Mouse (Mus musculus) myocyte (in vitro differentiated cells): ENCODE results near the gene Mmgt2. TPM values are rescaled to one million over a fixed set of nuclear protein-coding genes. Genes with fewer than 3 reads are reported as not detected.

Experiments used
- H3K27me3 ChIP-seq: one replicate; pipeline ENCODE4 v1.6.1; 2011; ENCODE audit not compliant: control insufficient read depth, insufficient read depth, insufficient read length
- H3K36me3 ChIP-seq: one replicate; pipeline ENCODE4 v1.6.1; 2011; ENCODE audit not compliant: control insufficient read depth, insufficient read depth
- H3K4me2 ChIP-seq: one replicate; pipeline ENCODE4 v1.6.1; 2011; ENCODE audit warnings: low read depth, control low read depth
- H3K4me3 ChIP-seq: one replicate; pipeline ENCODE4 v1.5.1; 2011; ENCODE audit warnings: mild to moderate bottlenecking, control low read depth, moderate library complexity
- H3K79me2 ChIP-seq: one replicate; pipeline ENCODE4 v1.6.1; 2011; ENCODE audit not compliant: control insufficient read depth, insufficient read depth
- H3ac ChIP-seq: one replicate; pipeline ENCODE4 v1.6.1; 2011; ENCODE audit not compliant: control insufficient read depth, insufficient read length
- CEBPB ChIP-seq: IDR thresholded peaks from 2 replicates; pipeline ENCODE4 v1.6.1; 2011; ENCODE audit warnings: mild to moderate bottlenecking, moderate library complexity; ENCODE audit not compliant: poor library complexity, insufficient read depth, severe bottlenecking
- E2F4 ChIP-seq: IDR thresholded peaks from one replicate; pipeline ENCODE4 v1.6.1; 2011; ENCODE audit warnings: mild to moderate bottlenecking, control low read depth, moderate library complexity; ENCODE audit not compliant: insufficient read depth
- MAX ChIP-seq: IDR thresholded peaks from one replicate; pipeline ENCODE4 v1.6.1; 2011; ENCODE audit warnings: low read depth, mild to moderate bottlenecking, control low read depth
- MYOD1 ChIP-seq, 3 experiments: IDR thresholded peaks; one replicate each; pipeline ENCODE4 v1.6.1; 2011; ENCODE audit warnings: control low read depth in 2 of 3, low read depth in 2 of 3, mild to moderate bottlenecking in 2 of 3, moderate library complexity in 1 of 3; ENCODE audit not compliant: insufficient read length in 2 of 3, control insufficient read depth in 1 of 3
- MYOG ChIP-seq, 3 experiments: IDR thresholded peaks; one replicate each; pipeline ENCODE4 v1.6.1; 2011; ENCODE audit warnings: control low read depth in 2 of 3, low read depth in 2 of 3, mild to moderate bottlenecking in 2 of 3; ENCODE audit not compliant: insufficient read length in 2 of 3, control insufficient read depth in 1 of 3, insufficient read depth in 1 of 3
- POLR2A ChIP-seq: IDR thresholded peaks from one replicate; pipeline ENCODE4 v1.6.1; 2011; ENCODE audit warnings: low read depth, mild to moderate bottlenecking, control low read depth, moderate library complexity; ENCODE audit not compliant: insufficient read length
- POLR2AphosphoS2 ChIP-seq: IDR thresholded peaks from one replicate; pipeline ENCODE4 v1.6.1; 2011; ENCODE audit warnings: low read depth, control low read depth; ENCODE audit not compliant: insufficient read length
- REST ChIP-seq: IDR thresholded peaks from one replicate; pipeline ENCODE4 v1.6.1; 2011; ENCODE audit warnings: mild to moderate bottlenecking, control low read depth, moderate library complexity; ENCODE audit not compliant: insufficient read depth, insufficient read length
- SRF ChIP-seq: IDR thresholded peaks from one replicate; pipeline ENCODE4 v1.6.1; 2011; ENCODE audit warnings: low read depth; ENCODE audit not compliant: control insufficient read depth, insufficient read length
- TCF12 ChIP-seq: IDR thresholded peaks from one replicate; pipeline ENCODE4 v1.6.1; 2011; ENCODE audit warnings: mild to moderate bottlenecking, control low read depth; ENCODE audit not compliant: poor library complexity, insufficient read depth, severe bottlenecking
- TCF3 ChIP-seq: IDR thresholded peaks from one replicate; pipeline ENCODE4 v1.6.1; 2011; ENCODE audit warnings: low read depth, control low read depth; ENCODE audit not compliant: insufficient read length
- USF1 ChIP-seq: IDR thresholded peaks from one replicate; pipeline ENCODE4 v1.6.1; 2011; ENCODE audit warnings: low read depth, mild to moderate bottlenecking, control low read depth, moderate library complexity
- polyA plus RNA-seq: library from polyadenylated mRNA; unstranded; fragments of >200 nt; fragmentation: generic; extraction: Trizol; gene quantifications from one replicate; pipeline ENCODE4 v1.2.1, GENCODE M21; 2012; ENCODE audit warnings: missing spikeins

Gene Mmgt2
- polyA plus RNA-seq, 1 experiment: 29.2 TPM

DNA sequence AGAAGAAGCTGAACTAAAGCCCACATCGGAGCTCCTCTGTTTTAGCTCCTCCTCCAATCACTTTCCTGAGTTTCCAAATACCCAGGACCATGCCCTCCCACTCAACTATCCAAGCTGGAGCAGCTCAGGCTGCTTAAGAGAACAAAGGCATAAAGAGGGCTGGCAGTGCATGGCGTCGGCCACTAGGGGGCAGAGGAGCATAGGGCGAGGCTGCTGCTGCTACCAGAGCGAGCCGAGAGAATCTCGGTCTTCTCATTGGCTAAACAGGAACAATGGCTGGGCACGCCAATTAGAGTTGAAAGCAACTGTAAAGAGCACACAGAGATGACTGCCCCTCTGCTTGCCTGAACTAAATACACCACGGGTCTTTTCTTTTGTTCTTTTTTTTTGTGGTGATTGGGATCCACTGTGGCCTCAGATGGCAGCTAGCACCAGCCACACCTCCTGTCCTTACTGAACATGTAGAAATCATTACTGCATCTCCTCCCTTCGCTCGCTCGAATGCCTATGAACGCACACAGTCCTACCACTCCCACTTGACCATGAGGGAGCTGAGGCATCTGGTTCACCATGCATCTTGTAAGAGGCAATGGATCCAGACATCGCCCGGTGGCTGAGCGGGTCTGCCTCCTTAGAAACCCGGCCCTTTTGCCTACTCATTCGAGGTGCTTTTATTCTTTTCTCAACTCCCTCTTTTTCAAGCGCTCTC is 34.7 kb upstream of the Mmgt2 start:
- no peak overlapping the region for H3ac ChIP-seq
- peaks cover 5% of the 10 kb centered on the region for H3K36me3 ChIP-seq
- peak overlapping the region; percentile 39 for H3K4me2 ChIP-seq
- no peak overlapping the region for H3K4me3 ChIP-seq
- H3K79me2 ChIP-seq: no peaks in the 10 kb centered on the region
- TF ChIP-seq POLR2AphosphoS2 (peak; percentile 42), REST (no peak), TCF3 (no peak), CEBPB (no peak), MYOD1 (IDR thresholded peaks at IDR 0.05; ENCODE audit: control insufficient read depth in 1 of 3, insufficient read length in 2 of 3, low read depth in 2 of 3) (peak in 1 of 3 experiments; percentile 28)
- H3K27me3 ChIP-seq: no peaks in the 10 kb centered on the region

DNA sequence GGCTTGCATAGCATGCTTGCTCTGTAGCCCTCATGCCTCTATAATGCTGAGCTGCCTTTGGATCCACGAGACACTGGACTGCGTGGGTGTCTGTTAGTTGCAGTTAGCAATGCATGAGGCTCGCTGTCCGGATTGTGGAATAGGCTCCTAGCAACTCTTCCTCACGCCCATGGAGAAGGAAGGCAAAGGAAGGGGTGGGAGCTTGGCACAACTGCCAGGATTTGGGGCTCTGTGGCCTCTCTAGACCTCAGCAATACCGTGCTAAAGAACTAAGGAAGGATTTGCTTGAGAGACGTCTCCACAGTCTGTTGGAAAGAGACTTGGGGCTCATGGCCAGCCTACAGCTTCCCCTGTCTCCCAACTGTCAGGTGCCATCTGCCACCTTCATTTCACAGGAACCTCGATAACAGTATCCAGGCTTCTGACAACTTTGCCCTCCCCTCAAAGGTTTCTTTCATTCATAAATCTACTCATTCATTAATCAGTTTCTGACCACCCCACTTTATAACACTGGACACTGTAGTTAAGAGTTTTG is 33.5 kb upstream of the Mmgt2 start:
- no peaks in the 10 kb centered on the region for H3K27me3 ChIP-seq
- H3K4me3 ChIP-seq: no peak overlapping the region
- H3K4me2 ChIP-seq: no peak overlapping the region
- no peaks in the 10 kb centered on the region for H3K79me2 ChIP-seq
- no peak for TF ChIP-seq USF1
- TF ChIP-seq POLR2AphosphoS2: no peak
- TF ChIP-seq MAX: no peak
- no peak for TF ChIP-seq REST
- no peak for TF ChIP-seq E2F4
- TF ChIP-seq MYOD1 (IDR thresholded peaks at IDR 0.05; ENCODE audit: control insufficient read depth in 1 of 3, insufficient read length in 2 of 3, low read depth in 2 of 3): no peak
- no peak for TF ChIP-seq TCF3
- TF ChIP-seq TCF12: no peak
- TF ChIP-seq MYOG (IDR thresholded peaks at IDR 0.05; ENCODE audit: control insufficient read depth in 1 of 3, insufficient read depth in 1 of 3, insufficient read length in 2 of 3, low read depth in 2 of 3): no peak
- no peak for TF ChIP-seq SRF
- no peak for TF ChIP-seq POLR2A
- H3ac ChIP-seq: no peak overlapping the region
- H3K36me3 ChIP-seq: peaks cover 5% of the 10 kb centered on the region

DNA sequence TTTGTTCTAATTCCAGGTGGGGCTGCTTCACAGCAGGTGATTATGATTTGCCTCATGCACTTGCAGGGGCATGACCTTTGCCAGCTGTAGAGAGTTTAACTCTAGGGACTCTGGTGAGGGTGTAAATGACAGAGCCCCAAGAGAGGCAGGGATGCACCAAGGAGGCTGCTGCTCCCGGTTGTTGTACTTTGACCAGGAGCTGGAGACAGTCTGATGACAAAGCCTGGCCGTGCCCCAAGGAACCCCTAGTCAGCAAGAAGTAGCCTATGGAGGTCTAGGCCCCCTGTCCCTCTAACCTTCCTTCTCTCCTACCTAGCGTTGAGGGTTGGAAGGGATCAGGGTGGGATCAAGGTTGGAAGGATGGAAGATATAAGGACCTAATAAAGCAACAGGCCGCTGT is 33.0 kb upstream of the Mmgt2 start:
- H3K79me2 ChIP-seq: no peaks in the 10 kb centered on the region
- TF ChIP-seq REST (no peak), POLR2AphosphoS2 (no peak), SRF (no peak), USF1 (no peak), POLR2A (no peak)
- no peaks in the 10 kb centered on the region for H3K27me3 ChIP-seq
- H3K4me3 ChIP-seq: no peak overlapping the region
- no peak overlapping the region for H3K4me2 ChIP-seq
- H3ac ChIP-seq: no peak overlapping the region
- H3K36me3 ChIP-seq: peaks cover 5% of the 10 kb centered on the region

DNA sequence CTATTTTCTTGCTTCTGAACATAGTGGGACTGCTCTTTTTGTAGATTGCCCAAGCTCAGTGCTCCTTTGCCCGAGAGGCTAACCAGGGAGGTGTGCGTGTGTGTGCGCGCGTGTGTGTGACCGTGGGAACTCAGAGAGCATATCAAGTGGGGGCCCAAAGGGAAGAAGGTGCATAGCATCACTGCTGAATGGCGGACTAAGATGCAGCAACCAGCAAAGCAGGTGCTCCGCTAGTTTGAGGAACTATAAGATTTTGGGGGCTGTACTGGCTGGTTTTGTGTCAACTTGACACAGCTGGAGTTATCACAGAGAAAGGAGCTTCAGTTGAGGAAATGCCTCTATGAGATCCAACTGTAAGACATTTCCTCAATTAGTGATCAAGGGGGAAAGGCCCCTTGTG is 27.4 kb upstream of the Mmgt2 start:
- Histone ChIP-seq H3ac (no peak overlapping the region), H3K79me2 (no peaks in the 10 kb centered on the region), H3K4me2 (no peak overlapping the region), H3K27me3 (no peaks in the 10 kb centered on the region), H3K36me3 (peaks cover 5% of the 10 kb centered on the region), H3K4me3 (no peak overlapping the region)
- TF ChIP-seq TCF12: no peak
- no peak for TF ChIP-seq CEBPB
- TF ChIP-seq MAX: no peak
- no peak for TF ChIP-seq POLR2A
- no peak for TF ChIP-seq REST
- TF ChIP-seq SRF: no peak
- no peak for TF ChIP-seq MYOD1 (IDR thresholded peaks at IDR 0.05; ENCODE audit: control insufficient read depth in 1 of 3, insufficient read length in 2 of 3, low read depth in 2 of 3)
- TF ChIP-seq TCF3: no peak
- TF ChIP-seq POLR2AphosphoS2: no peak
- no peak for TF ChIP-seq E2F4
- TF ChIP-seq MYOG (IDR thresholded peaks at IDR 0.05; ENCODE audit: control insufficient read depth in 1 of 3, insufficient read depth in 1 of 3, insufficient read length in 2 of 3, low read depth in 2 of 3): no peak
- TF ChIP-seq USF1: no peak

DNA sequence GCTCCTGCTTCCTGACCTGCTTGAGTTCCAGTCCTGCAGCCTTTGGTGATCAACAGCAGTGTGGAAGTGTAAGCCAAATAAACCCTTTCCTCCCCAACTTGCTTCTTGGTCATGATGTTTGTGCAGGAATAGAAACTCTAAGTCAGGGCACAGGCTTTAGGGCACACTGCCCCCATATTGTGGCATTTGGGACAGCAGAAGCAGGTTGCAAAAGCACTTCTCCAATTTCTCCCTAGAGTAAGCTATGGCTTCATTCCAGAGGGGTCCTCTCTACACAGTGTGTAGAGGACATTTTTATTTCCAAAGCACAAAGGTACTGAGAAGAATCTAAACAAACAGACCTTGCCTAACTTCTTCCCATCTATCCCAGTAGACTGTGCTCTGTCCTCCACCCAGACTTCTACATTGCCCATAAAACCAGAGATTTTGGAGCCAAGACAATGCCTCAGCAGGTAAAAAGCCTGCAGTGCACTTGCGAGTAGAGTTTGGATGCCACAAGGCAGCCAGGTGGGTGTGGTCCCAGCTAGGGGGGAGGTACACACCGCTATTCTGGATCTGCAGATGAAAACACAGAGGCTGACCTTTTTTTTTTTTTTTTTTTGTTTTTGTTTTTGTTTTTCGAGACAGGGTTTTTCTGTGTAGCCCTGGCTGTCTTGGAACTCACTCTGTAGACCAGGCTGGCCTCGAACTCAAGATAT is 26.7 kb upstream of the Mmgt2 start:
- no peak for TF ChIP-seq POLR2A
- TF ChIP-seq REST: no peak
- no peak for TF ChIP-seq CEBPB
- TF ChIP-seq USF1: no peak
- no peak for TF ChIP-seq MYOD1 (IDR thresholded peaks at IDR 0.05; ENCODE audit: control insufficient read depth in 1 of 3, insufficient read length in 2 of 3, low read depth in 2 of 3)
- no peak for TF ChIP-seq POLR2AphosphoS2
- TF ChIP-seq SRF: no peak
- TF ChIP-seq TCF12: no peak
- no peak for TF ChIP-seq E2F4
- TF ChIP-seq MAX: no peak
- no peak for TF ChIP-seq MYOG (IDR thresholded peaks at IDR 0.05; ENCODE audit: control insufficient read depth in 1 of 3, insufficient read depth in 1 of 3, insufficient read length in 2 of 3, low read depth in 2 of 3)
- TF ChIP-seq TCF3: no peak
- H3K4me3 ChIP-seq: no peak overlapping the region

More for the DNA sequence above, 26.7 kb upstream of the Mmgt2 start:
- no peaks in the 10 kb centered on the region for H3K27me3 ChIP-seq
- no peak overlapping the region for H3K4me2 ChIP-seq
- no peak overlapping the region for H3ac ChIP-seq
- no peaks in the 10 kb centered on the region for H3K79me2 ChIP-seq
- peaks cover 5% of the 10 kb centered on the region for H3K36me3 ChIP-seq
